Mouse (Mus musculus): ENCODE data around the gene Lrig2.

DNA sequence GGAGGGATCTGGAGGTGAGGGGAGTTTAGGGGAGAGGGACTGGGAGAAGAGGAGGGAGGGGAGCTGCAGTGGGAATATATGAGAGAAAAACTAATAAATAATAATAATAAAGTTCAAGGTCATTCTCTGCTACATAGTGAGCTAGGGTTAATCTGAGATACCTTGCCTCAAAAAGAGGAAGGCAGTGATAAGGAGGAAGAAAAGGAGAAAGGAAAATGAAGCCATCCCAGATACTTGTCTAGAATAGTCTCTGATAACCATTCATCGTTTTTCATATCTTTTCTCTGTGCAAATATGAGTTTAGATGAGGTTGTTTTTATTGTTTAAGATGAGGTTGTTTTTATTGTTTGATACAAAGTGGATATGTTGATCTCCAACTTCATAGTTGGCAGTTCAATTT is 13.3 kb upstream of the Lrig2 start:
- TF ChIP-seq POLR2A (IDR thresholded peaks at IDR 0.05; ENCODE audit: extremely low read depth, insufficient read depth, low read length) (no peak), CTCF (IDR thresholded peaks at IDR 0.05; ENCODE audit: low read depth, low read length) (no peak)
